Mouse (Mus musculus): ENCODE results near the gene Set.
A peak's percentile ranks its signal among the peaks of the same experiment; 100 is the strongest.

Gene Set

DNA sequence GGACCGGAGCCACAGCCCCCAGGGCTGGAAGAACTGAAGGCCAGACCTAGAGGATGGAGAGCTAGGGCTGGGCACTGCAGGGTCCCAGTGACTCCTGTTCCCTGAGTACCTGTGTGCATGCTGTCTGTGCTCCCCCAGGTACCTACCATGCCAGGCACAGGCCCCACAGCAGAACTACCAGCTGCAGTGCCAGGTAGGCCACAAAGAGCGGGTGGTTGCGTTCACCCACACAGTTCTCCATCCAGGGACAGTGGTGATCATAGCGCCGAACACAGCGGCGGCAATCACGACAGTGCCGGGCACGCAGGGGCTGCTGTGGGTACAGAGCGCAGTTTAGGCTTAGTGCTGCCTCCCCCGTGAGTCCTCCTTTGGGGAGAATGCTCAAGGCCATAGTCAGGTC lies 34.3 kb downstream of the Set start:
- no peak for DNase-seq

DNA sequence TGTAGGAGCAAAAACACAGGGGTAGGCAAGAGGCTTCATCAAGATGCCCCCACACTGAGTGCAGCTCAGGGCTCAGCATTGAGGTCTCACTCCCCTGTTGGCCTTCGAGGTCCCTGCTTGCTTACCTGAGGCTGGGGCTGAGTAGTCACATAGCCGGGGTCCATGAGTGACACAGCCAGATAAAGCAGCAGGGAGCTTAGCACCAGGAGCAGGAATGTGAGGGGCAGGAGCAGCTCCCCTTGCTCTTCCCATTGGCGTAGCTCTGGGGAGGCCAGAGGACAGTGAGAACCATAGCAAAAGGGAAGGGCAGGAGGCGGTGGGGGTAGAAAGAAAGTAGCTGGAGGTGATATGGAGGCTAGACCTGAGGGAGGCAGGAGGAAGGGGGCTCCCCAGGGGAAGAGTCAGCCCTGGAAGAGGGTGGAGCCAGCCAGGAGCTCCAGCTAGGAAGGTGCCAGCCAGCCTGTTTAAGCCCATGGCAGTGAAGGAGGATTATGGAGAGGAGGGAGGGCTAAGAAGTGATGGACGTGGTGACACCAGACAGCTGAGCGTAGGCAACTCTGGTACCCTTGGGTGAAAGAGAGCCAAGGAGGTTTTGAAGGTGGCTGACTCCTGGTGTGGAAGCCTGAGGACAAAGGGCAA lies 35.2 kb downstream of the Set start:
- DNase-seq = no peak

DNA sequence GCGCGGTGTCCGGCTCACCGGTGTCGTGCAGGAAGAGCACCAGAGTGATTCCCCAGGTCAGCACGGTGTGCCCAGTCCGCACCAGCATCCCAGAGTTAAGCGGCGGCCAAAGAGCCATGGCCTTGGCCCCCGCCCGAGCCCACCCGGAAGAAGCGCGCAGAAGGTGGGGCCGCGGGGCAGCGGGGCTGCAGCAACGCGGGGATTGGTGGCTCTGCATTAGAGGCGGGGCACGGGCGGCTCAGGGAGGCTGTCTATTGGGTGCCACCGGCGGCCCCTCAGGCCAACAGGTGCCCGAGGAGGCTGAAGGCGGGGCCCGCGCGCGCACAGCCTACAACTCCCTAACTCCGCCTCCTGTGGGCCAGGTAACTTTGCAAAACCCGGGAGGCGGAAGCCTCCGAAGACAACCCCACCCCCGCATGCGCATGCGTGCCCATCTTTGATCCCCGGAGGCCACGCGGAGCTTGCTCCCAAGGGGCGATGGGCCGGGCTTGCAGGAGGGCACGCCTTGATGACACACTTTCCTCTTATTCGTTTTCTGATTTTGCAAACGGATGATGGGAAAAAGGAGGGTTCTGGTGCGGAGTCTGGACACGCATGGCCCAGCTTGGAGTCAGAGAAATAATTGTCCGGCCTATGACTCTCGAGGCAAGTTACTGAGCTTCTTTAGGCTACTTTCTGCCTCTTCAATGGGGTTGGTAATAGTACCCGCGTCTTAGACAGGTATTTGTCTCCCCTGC lies 36.5 kb downstream of the Set start, which contains the start of gene Zdhhc12:
TSS of gene Zdhhc12 (minus strand) at position 178 of the 737 bp plus-strand sequence.
- peak; percentile 99 to 100 for DNase-seq

- DNase-seq = no peak
Measured at GRCm38 (mm10) chr2:30094208-30094588, 37.0 kb downstream of the Set start.

DNA sequence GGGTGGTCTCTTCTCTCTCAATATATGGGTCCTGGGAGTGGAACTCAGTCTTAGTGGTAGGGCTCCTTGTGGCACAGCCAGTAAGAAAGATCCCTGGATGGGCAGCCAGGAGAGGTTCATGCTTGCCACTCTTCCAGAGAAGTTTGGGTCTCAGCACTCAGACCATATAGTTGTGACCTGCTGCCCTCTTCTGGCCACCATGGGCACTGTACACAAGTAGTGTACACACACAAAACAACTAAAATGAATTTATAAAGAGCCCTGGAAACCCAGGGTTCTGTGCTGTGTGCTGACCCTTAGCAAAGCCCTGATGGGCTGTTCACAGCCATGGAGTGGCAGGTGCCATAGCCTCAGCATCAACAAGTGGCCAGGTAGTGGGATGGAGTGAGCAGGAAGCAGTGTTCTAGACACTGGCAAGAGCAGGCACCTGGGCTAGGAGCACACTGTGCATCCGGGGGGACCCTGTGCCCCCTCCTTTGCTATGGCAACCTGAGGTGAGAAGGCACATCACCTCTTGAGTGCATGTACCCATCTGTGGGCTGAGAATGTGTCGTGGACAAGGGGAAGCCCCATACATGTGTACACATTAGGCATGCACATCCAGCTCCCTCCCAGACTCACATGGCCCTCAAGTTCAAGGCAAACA lies 38.8 kb downstream of the Set start:
- DNase-seq = peak in 1 of 2 experiments; percentile 35

DNA sequence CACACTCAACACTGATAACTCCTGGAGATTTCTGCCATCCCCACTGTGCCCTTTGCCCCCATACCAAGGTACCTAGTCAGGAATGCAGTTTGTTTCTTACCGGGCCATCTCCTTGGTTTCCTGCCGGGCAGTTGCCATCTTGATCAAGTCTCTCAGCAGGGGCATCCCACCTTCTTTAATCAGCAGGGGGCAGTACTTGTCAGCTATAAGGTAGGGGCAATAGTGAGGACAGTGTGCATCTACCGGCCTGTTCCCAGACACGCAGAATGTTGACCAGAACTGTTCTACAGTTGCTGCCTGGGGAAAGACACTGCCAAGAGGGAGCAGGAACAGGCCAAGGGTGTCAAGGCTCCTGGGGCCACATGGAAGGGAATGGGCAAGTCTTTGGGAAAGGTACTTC lies 43.0 kb downstream of the Set start:
- no peak for DNase-seq

DNA sequence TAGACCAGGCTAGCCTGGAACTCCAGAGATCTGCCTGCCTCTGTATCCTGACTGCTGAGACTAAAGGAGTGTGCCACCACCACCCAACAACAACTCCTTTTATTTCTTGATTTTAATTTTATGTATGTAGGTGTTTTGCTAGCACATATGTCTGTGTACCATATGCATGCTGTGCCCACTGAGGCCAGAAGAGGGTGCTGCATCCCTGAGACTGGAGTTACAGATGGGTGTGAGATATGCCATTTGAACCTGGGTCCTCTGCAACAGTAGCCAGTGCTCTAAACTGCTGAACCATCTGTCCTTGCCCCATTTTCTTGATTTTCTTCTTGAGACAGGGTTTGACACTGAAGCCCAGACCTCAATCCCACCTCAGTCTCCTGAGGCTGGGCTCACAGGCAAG lies 49.2 kb downstream of the Set start:
- peak in 1 of 2 experiments; percentile 34 for DNase-seq

DNA sequence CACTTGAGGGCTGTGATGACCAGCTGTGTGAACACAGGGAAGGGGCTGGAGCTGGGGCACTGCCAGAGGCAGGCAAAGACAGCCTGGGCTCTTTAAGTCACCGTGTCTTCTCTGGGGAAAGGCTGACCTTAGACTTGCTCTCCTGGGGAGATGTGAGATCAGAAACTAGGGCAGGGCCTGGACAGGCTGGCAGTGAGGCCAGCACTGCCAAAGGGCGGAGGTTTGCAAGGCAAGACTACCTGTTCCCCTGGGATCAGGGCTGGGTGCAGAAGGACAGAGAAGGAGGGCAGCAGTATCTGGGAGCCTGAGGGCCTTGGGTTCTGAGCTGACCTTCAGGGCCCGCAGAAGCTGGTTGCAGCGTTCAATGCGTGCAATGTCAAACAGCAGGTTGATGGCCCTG lies 50.5 kb downstream of the Set start:
- DNase-seq = no peak

DNA sequence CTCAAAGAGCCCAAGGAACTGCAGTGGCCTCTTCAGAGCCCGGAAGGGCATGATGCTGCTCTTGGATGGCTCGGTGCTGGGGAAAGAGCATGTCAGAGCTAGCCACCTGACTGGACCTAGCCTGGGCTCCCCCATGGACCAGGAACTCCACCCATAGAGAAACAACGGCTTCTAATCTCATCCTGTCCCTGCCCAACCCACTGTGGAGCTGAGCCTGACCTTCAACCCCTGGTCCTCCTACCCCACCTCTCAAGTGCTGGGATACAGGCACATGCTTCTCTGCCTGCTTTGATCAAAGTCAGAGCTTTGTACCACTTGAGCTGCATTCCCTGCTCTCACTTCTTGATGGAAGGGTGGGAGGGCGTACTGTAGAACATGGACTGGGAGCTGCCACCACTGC lies 51.1 kb downstream of the Set start:
- DNase-seq = no peak

DNA sequence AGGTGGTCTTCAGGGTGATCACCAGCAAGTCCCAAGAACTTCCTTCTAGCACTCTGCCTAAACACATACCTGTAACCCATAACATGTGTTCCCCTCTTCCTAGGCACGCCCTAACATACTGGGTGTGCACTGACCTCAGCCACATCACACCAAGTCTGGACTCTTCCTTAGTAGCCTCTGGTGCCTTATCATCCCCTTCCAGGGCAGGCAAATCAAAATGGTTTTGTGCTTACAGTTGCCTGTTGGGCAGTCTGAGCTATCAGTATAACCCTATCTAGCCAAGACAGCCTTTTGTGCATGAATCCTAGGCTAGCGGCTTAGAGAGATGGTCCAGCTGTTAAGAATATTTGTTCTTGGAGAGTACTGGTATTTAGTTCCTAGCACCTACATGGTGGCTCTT lies 54.3 kb downstream of the Set start:
- no peak for DNase-seq

GRCm38 (mm10) chr2:30112564-30112963 lies 55.4 kb downstream of the Set start:
- DNase-seq = no peak

DNA sequence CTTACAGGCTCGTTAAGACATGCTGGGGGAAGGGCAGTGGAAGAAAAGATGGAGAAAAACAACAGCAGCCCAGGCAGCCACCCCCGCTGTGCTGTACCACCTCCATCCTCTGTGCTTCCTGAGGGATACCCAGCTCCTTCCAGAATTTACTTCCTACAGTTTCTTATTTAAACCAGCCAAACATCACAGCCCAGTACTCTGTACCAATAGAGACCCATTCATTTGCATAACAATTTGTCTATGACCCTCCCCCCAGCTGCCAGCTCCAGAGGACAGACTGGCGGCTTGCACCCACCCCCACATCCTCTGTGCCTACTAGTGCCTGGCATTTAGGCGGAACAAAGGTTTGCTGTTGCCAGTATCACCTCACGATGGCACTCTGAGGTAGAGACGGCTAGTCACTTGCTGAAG lies 62.5 kb downstream of the Set start:
- DNase-seq = peak; percentile 47 to 73

GRCm38 (mm10) chr2:30120269-30120668 lies 63.1 kb downstream of the Set start:
- no peak for DNase-seq
